Mouse (Mus musculus) adrenal gland, postnatal 4 days (tissue): Measurements from ENCODE around the gene Arrb2. TPM values are rescaled to one million over a fixed set of nuclear protein-coding genes. Genes with fewer than 3 reads are reported as not detected.
"Not testable (repeated sequence)": the region's sequence is repeated elsewhere in the genome, so short reads cannot be mapped to it uniquely, and the experiment has no call there.

Source experiments
- DNase-seq, 2 experiments: peaks; one replicate each; pipeline ENCODE4 v3.0.0; 2021 to 2022; ENCODE audit warnings: low spot score in 2 of 2, mixed read lengths in 2 of 2
- long read RNA-seq, 2 experiments: library from polyadenylated mRNA; stranded (forward); transcript quantifications; one replicate each; pipeline ENCODE4 v2.0.0; 2021
- total RNA-seq, 2 experiments: library from RNA; stranded (reverse); gene quantifications; 2 replicates each; pipeline ENCODE4 v1.2.3; 2021

The Arrb2 gene
- total RNA-seq, result 10 to 100 TPM; 30.4 to 32.3 TPM
- long read RNA-seq, experiment 1, partial matches to known transcripts, result 1 of 5 reads
- long read RNA-seq, experiment 1, other reads (novel, unspliced or antisense), result 1 of 5 reads
- long read RNA-seq, experiment 2, partial matches to known transcripts, result 1 of 12 reads
- long read RNA-seq, experiment 2, other reads (novel, unspliced or antisense), result 8 of 12 reads

DNA sequence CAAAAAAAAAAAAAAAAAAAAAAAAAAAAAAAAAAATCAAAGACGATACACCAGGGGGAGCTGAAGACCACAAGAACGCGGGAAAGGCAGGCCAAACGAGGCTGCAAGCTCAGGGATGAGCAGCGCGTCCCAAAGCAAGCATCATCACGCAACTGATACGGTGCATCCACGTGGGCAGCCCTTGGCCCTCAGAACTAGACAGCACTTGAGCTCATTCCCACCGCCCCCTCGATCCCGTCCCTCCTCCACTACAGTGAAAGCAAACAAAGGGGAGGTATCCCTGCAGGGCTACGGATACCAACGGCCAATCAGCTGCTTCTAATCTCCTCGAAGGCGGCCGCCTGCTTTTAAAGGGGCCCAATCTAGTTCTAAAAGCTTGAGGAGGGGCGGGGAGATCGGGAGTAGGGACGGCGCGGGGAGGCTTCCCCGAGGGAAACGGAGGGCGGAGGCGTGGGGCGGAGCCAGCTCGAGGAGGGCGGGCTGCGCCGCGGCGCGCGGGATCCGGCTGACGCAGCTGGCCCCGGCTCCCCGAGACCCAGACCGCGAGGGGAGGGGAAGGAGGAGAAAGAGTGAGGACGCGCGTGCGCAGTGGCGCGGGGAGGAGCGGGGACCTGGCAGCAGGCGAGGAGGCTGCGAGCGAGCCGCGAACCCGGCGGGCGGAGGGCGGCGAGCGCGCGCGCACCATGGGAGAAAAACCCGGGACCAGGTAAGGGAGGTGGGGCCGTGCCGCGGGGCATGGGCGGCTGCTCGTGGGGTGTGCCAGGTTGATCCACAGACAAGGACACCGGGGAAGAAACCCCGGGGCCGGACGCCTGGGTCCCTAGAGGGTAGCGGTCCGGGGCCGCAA is at the start of gene Arrb2:
TSS of gene Arrb2 (plus strand) at position 588 of the 847 bp plus-strand sequence.
- peak; percentile 96 for DNase-seq

GRCm38 (mm10) chr11:70384136-70384535 is 48.3 kb upstream of the Arrb2 start:
- no peak for DNase-seq

- no peak for DNase-seq
These were observed 45.0 kb upstream of the Arrb2 start for GRCm38 (mm10) chr11:70387436-70387835.

DNA sequence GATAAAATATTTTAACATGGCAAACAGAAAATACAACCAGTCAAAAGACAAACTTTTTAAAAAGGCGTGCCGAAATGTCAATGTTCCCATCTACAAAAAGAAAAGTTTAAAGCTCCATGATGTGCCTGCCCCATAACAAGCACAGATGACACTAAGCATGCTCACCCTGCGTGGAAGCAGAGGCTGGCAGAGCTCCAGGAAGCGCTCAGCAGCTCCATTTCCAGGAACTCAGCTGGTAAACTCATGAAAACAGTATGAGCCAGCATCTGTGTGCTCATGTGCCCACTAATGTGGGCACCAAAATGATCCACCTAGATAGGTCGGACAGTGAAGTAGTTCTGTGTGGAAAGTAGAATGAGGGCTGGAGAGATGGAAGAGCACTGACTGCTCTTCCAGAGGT is 43.0 kb upstream of the Arrb2 start:
- no peak for DNase-seq

GRCm38 (mm10) chr11:70403598-70403997 is 28.8 kb upstream of the Arrb2 start:
- DNase-seq, result no peak

GRCm38 (mm10) chr11:70409594-70410296 is 22.7 kb upstream of the Arrb2 start, which contains the start of gene Pelp1:
TSS of gene Pelp1 (minus strand) at chr11:70410031.
- peak; percentile 79 to 82 for DNase-seq

DNA sequence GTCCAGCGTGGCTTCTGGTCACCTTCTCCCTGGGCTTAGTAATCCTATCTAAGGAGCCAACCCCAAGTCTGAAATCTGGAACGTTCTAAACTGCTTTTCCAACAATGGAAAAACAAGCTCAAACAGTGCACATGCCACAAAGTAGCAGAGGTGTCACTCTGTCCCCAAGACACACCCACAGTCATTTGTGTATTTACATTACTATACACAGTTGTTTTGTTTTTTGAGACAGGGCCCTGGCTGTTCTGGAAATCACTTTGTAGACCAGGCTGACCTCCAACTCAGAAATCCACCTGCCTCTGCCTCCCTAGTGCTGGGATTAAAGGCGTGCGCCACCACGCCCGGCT is 22.2 kb upstream of the Arrb2 start:
- DNase-seq, result no peak

DNA sequence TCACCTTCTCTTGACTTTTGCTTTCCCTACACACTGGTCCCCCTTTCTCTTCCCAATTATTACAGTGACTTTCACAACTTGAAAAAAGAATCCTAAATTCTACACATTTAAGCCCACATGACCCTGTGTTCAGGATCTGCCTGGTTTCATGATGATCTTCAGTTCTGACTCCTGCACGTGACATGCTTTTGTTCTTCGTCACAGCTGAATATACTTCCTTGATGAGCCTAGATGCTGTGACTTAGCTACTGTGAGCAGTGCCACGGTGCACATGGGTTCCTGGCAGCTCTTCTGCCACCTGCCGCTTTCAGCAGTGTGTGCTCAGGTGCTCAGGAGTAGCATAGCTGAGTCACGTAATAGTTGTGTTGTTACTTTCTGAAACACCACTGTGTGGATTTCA is 19.8 kb upstream of the Arrb2 start:
- DNase-seq, result no peak

- DNase-seq, result peak; percentile 37 to 59
These were observed 18.5 kb upstream of the Arrb2 start for GRCm38 (mm10) chr11:70413961-70414360.

DNA sequence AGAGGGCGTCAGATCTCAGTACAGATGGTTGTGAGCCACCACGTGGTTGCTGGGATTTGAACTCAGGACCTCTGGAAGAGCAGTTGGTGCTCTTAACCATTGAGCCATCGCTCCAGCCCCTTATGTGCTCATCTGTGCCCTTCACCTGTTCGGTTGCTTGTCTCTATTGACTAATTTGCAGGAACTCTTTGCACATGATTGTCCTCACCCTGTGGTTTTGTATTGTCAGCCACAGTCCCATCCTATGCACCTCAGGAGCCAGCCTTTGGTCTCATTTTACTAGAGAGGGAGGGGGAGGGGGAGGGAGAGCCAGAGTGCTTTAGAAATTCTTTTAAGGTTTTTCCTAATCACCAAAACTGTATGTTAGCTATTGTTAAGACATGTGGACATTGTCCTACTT is 14.2 kb upstream of the Arrb2 start:
- DNase-seq, result no peak

GRCm38 (mm10) chr11:70419486-70419885 is 12.9 kb upstream of the Arrb2 start:
- DNase-seq, result no peak

DNA sequence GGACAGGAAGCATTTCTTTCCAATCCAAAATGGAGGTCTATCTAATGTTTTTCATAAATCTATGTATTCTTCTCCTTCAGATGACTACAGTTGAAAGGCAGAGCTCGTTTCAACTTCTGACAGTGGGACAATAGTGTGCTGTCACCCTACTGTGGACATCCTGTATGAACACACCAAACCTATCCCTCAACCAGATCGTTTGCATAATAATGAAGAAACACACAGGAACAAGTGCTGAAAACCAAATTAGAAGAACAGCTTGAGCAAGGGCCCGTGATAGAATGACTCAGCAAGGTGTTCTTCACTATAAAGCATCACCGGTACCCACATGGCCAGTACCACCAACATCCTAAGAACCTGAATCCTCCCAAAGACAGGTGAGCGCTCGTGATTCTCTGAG is 5.8 kb upstream of the Arrb2 start:
- DNase-seq, result not testable (repeated sequence)

GRCm38 (mm10) chr11:70431574-70431973 is 861 bp upstream of the Arrb2 start:
- no peak for DNase-seq

GRCm38 (mm10) chr11:70432895-70433568 is 597 bp downstream of the Arrb2 start:
- DNase-seq, result no peak

- DNase-seq, result no peak
These were observed 1.1 kb downstream of the Arrb2 start for GRCm38 (mm10) chr11:70433569-70433943.

DNA sequence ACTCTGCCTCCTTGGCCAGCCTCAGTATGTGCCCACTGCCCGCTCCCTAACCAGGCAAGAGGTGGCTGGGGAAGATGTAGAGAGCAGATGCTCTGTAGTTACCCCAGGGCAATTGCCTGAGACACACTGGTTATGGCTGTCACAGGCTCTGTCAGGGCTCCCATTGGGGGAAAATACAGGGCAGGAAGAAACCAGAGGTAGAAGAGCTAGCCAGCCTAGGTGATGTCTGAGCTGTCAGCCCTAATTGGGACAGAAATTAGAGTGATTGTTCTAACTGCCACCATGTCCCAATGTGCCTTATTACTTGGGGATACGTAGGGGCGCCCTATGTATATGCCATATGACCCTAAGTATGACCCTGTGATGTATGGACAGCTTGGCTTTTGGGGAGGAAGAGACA is 1.5 kb downstream of the Arrb2 start:
- DNase-seq, result no peak

DNA sequence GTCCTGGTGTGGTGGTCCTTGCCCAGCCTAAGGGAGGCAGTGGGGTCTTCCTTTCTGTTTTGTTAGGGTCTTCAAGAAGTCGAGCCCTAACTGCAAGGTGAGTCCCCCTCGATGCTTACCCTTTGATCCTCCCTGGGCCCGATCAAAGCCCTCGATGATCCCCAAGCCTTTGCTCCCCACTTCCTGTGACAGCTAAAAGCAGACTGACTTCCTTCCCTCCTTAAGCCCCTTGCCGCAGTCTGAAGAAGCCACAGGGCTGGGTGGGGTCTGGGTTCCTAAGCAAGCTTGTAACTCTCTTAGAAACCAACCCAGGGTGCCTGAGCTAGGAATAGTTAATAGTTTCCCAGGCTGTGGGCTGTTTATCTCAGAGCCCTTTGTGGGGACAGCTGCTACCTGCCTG is 3.0 kb downstream of the Arrb2 start:
- no peak for DNase-seq

- no peak for DNase-seq
These were observed 5.0 kb downstream of the Arrb2 start for GRCm38 (mm10) chr11:70437426-70437825.

DNA sequence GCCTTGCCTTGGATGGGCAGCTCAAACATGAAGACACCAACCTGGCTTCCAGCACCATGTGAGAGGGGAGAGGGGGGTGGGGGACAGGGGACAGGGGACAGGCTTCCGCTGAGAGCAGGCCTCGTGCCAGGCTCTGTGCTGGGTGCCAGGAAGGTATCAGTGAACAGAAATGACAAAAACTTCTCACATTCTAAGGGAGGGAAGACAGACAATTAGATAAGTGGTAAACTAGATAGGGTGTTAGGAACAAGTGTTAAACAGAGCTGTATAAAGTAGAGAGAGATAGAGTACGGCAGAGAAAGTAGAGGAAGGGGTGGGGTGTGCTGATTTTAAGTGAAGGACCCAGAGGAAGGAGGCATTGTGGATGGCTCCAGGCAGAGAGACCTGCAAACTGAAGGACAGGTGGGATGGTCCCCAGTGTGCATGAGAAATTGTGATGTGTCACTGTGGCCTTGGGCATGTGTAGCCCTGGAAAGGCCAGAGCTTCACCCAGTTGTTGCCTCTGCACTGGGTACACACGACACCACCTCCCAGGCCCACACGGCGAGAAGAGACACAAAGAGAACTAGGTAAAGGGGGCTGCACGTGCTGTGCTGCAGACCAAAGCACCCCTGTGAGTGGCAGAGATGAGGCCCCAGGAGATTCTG is 6.4 kb downstream of the Arrb2 start:
- DNase-seq, result no peak

DNA sequence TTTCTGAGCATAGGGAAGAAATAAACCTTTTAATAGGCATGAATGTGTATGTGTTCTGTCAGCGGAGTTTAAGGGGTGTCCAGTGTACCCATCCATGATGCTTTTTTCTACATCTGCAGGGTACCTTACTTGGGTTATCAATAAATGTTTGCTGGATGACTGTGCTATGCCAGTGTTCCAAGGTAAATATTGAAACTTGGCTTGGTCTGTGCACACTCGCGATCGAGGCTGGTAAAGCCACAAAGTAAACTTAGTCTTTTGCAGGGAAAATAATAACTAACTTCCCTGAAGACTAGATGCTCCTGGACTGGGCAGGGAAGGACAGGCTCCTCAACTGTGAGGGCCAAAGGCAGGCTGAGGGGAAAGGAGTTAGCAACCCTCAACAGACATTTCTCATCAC is 8.2 kb downstream of the Arrb2 start:
- no peak for DNase-seq

DNA sequence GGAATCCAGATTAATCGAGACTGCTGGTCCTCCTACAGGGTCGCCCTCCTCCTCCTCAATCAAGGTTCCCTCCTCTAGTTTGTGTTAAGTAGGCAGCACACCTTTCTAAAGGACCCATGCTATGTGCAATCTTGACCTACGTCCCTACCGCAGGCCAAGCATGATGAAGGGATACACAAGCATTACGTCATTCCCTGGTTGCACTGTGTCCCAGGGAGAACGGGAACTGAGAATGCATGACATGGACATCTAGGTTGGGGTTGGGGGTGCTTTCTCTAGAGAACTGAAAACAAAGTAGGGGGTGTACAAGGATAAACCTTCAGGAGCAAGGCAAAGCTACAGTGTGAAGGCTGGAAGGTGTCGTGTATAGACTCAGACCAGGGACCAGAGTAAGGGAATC is 9.4 kb downstream of the Arrb2 start:
- DNase-seq, result no peak
